Mouse (Mus musculus) Muller cell, postnatal 12 days (primary cell): ENCODE measurements at regions not wholly inside any gene's neighbourhood (a gene's known extent, or its start where the extent isn't known, plus 50 kb on each side); places are given as distances from the start of the nearest gene placed in this dataset.

Source experiments
- DNase-seq: peaks from one replicate; pipeline ENCODE4 v3.0.0-alpha.2; 2015; ENCODE audit errors: inconsistent ontology term

DNA sequence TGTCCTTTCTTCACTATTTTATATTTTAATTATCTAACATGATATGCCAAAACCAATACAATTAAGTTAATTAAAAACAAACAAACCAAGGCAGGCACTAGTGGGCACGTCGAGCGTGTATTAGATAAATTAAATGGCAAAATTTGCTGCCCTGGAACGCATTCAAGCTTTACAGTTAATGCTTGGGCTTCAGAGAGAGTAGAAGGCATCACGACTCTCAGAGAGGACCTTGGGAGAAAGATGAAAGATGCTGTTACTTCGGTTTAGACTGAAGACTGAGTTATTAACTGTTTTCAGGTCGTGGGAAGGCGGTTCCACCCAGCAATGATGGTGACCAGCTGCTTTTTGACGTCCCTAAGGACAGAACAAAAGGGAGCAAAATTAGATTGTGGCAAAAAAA, 71.7 kb upstream of the Boc start:
- no peak for DNase-seq

DNA sequence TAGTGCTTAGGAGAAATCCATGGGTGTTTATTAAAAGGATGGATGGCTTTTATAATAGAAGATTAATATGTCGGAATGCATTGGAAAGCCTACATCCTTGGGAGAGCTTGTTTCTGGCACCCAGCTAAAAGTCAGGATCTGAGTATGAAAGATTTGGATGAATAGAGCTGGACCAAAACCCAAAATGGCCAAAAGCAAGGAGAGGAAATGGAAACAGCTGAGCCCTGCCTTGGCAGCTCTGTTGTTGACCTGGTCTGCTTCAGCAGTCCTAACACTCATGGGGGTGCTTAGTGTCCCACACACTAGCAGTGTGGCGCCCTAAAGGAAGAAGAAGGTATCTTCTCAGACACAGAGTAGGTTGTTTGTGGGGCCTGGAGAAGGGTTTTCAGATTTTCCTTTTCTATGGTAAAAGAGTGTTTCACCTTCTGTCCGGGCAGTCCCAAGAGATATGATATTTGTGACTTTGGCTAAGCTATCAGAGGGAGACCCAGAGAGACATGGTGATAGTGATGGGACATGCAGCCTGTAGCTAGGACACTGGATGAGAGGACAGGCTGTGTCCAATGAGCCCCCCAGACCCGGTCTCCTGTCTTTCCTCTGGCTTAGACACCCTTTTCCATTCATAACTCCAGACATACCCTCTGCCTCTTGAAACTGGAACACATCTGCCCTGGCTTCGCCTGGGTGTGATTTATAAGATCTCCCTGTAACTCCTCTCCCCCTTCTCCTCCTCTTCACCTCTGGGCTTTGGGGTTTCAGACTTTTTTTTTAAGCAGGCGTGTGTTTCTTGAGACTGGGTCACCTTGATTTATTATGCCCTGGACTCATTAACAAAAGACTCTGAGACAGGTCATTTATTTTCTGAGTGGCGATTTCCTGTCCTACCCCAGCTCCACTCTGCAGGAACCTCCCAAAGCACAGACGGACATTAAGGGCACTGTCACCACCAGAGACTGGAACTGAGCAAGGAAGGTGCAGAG, 70.9 kb upstream of the Boc start:
- DNase-seq, result no peak

DNA sequence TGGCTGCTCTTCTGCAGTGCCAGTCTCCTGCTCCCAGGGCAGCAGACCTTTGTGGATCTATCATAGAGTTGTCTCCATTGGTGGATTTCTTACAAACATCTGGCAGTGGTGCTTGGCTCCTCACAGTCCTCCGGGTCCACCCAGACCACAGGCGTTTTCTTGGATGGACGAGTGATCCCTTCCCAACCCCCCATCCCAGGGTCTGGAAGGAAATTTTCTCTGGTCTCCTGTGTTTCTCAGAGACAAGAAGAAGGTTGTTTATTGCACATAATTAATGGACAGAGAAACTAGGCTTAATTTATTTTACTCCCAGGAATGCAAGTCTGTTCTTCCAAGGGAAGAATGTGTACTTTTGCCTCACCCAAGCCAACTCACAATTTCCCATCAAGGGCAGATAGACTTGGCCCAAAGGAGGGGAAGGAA, 67.2 kb upstream of the Boc start:
- DNase-seq, result no peak

DNA sequence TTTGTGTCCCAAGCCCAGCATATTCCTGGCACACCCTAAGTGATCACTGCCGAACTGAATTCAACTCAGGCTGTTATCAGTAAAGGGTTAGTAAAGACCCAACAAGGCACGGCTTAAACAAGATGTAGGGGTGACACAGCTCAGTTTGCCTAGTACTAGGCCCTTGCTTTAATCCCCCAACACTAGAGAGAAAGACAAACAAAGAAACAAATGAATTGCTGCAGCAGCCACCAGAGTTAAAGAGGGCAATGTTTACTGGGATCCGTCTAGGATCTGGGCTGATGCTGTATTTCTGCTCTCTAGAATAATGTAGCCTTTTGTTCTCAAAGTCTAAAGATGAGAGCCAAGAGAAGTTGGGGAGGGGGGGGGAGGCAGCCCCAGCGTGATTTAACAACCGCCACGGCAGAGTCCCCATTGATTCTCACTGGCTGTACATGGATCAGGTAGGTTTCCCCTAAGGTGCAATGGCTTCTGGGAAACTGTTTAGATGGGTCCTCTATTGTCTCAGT, 66.5 kb upstream of the Boc start:
- peak; percentile 43 for DNase-seq

DNA sequence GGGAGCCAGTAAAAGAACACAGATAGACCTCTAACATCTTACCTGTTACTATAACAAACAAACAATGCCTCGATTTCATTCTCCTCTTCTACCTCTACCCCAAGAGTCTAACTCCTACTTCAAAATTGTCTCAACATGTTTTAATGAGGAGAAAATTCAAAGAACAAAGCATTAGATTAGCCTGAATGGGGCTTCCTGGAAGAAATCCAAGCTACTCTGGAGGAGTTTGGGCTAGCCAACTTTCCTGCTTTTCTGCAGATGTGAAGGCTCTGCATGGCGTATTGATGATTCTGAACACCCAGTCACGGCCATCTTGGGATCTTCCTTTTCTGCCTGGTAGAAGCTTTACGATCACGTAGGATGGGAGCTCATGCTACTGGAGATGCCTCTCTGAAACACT, 62.9 kb upstream of the Boc start:
- DNase-seq, result no peak

DNA sequence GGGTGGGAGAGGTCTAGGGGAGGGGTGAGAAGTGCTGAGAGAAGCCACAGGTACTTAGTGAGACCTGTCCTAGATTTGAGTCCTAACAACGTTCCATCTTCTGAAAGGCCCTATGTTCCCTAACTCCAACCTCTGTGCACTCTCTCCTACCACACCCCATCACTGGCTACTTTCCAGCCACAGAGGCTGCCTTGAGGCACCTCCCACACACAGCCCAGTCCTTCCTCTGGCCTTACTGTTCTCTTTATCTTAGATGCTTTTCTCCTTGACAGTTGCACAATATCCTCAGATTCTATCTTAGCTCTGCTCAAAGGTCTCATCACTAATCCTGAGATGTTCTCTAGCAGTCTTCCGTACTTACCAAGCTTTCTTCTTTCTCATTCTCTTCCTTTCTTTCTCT, 61.8 kb upstream of the Boc start:
- no peak for DNase-seq

DNA sequence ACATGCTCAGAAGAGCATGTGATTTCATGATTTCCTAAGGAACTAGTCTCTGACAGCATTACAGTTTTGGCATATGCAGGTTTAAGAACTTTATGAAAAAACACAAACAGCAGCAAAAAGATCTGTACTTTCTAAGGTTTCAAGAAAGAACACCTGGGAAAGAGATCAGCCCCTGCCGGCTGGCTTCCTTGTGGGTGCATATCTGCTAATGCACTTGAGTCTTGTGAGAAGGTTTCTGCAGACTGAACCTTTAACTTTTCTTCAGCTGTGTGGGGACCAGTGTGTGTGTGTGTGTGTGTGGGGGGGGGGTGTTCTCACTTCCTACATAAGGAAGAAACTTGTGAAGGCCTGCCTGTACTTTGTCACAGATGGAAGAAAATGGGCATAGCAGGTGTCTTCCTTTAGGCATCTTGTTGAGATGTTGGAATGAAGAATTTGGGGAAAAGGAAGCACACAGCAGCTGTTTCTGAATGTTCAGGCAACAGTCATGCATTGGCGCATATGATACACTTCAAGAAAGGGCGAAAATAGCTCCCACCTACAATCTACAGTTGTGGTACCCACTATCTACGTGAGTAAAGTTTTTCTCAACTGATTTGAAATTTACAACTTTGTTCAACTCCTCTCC, 60.9 kb upstream of the Boc start:
- DNase-seq, result no peak

DNA sequence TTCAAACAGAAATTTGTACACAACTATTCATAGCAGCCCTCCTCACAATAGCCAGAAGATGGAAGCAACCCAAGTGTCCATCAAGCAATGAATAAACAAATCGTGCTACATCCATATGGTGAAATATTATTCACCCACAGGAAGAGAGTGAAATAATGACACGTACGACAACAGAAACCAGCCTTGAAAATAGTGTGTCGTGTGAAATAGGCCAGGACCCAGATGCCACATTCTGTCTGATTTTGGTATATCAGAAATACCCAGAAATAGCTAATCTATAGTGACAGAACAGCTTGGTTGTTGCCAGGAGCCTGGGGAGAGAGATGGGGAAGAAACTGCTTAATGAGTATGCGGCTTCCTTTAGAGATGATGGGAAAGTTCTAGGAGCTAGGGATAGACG, 58.3 kb upstream of the Boc start:
- DNase-seq, result peak; percentile 86

DNA sequence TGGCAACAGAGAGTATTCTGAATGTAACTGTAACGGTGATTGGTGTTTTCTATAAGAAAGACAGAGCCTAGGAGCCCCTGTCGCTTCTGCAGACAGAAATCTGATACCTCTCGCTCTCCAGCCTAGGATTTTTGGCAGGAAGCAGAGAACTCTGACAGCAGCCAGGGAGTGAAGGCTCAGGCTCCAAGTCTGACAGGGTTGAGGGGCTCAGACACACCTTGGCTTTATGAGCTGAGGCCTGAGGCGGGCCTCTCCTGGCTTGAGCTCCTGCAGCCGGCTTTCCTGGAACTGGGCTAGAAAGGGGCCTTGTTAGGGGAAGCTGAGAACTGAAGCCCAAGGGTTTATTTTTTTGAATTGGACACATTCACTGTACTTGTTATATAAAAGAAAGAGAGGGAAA, 57.7 kb upstream of the Boc start:
- peak; percentile 53 for DNase-seq

DNA sequence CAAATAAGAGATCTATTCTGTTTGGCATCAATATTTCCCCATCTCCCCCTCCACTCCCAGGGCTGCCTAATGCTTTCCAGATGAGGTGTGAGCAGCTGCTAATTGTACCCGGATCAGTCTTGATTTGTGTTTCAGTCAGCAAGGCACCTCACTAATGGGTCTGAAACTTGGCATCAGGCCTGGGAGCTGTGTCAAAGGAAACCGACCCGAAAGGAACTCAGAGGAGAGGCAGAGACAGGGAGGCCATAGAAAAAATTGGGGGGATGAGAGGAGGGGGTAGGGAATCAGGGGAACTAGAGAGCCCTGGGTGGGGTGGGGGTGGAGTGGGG, 57.1 kb upstream of the Boc start:
- DNase-seq, result peak; percentile 75

DNA sequence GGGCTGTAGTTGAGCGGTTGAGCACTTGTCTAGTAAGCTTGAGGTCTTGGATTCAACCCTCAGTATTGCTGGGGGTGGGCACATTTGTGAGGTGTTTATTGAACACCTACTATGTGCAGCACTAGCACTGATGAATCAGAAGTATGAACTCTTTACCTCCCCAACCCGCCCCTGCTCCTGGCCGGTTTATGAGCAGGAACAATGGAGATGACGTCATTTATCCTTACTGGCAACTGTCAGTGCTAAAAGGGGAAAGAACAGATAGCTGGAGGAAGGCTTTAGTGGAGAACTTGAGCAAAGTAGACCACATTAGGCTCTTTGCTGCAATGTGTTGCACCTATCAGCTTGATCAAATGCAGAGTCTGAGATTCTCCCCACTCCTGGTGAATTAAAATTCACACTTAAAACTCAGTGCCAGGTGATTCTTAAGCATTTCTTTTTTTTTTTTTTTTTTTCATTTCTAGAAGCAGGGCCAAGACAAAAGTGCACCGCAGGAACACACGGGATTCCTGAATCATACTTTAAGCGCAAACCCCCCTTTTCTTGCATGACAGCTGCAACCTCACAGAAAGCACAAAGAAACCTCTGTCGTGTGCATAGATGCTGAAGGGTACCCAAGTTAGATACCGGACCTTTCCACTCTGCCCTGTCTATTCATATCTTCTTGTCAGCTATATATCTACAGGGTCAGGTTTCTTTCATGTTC, 56.6 kb upstream of the Boc start:
- peak; percentile 46 for DNase-seq

DNA sequence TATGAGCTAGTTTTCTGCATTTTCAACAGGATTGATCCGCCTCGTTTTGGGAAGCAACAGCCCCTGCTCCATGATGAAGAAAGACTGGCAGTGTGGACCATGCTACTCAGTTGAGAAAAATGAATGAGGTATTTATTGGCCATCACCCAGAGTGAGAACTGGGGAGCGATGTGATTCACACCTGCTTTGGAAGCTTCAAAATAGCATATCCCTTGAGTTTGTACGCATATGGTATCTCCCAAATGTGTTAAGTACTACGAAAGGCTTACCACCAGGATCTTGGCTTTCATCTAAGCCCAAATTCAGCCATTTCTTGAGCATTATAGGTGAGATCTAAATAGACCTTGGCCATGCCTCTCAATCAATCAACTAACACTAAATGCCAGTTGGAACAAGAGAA, 55.5 kb upstream of the Boc start:
- DNase-seq, result no peak

DNA sequence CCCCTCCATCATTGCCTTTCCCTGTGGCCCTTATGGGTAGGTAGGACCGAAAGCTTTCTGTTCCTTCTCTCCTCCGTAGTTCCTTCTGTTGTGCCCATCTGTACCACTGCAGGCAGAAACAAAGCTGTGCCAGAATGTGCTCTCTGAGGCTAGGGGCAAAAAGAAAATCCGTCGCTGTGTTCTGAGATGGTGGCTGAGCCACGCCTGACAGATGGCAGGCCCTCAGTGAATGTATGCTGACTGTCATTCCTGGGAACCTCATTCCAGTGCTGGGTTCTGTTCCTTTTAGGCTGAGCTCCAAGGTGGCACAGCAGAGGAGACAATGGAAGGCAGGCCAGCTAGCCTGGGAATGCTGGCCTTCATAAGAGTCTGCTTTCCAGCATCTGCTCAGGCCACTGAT, 54.0 kb upstream of the Boc start:
- no peak for DNase-seq

DNA sequence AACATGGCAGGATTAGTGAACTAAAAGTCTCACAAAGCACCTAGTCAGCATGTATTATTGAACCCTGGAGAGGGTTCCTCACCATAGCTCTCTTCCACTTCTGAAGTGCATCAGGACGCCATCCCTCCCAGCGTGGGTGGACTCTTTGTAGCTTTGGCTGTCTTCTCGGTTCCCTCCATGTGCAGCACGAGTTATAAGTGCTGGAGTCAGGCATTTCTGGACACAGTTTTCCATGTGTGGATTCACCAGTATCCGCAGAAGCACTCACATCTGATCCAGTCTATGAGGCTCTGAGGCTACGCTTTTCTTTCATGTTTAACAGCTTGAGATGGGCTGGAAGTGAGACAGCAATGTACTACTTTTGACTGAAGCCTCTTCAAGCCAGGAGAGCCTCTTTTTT, 52.8 kb upstream of the Boc start:
- no peak for DNase-seq

DNA sequence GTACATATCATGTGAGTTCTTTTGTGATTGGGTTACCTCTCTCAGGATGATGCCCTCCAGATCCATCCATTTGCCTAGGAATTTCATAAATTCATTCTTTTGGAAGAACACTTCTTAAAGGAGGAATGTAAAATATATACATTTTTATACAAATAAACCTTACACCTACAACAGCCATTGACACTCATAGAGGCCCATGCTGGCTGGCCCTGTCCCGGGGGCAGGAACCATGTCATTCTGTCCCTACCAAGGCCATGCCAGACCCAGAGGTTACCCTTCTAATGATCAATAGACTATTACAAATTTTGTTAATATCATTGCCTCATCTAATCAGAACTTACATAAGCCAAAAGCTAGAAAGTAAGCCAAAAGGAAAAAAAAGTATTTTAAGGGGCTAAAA, 49.9 kb upstream of the Boc start:
- no peak for DNase-seq
